Mouse (Mus musculus) embryonic facial prominence, embryonic 13.5 days (tissue): ENCODE data around the gene Ddx24. TPM values are rescaled to one million over a fixed set of nuclear protein-coding genes. Genes with fewer than 3 reads are reported as not detected.
A peak's percentile ranks its signal among the peaks of the same experiment; 100 is the strongest.

ENCODE experiments used
- ATAC-seq: fragments of 200-750 bp; cut with Nextera tagmentation; 2 replicates; pipeline ENCODE4 v1.8.0; 2017; ENCODE audit warnings: low read depth; ENCODE audit not compliant: insufficient number of reproducible peaks, insufficient read depth, low FRiP score, low TSS enrichment
- H3K27ac ChIP-seq: fragments of 300-500 bp; sonication (generic); 2 replicates; pipeline ENCODE4 v1.5.1; 2015; ENCODE audit warnings: moderate library complexity, mild to moderate bottlenecking, inconsistent platforms
- H3K27me3 ChIP-seq: fragments of 300-500 bp; sonication (generic); 2 replicates; pipeline ENCODE4 v1.6.1; 2015; ENCODE audit warnings: mild to moderate bottlenecking, inconsistent platforms
- H3K36me3 ChIP-seq: fragments of 300-500 bp; sonication (generic); 2 replicates; pipeline ENCODE4 v1.6.1; 2015; ENCODE audit warnings: mild to moderate bottlenecking, inconsistent platforms
- H3K4me1 ChIP-seq: fragments of 300-500 bp; sonication (generic); 2 replicates; pipeline ENCODE4 v1.6.1; 2015; ENCODE audit warnings: inconsistent platforms
- H3K4me2 ChIP-seq: fragments of 300-500 bp; sonication (generic); 2 replicates; pipeline ENCODE4 v1.6.1; 2015; ENCODE audit warnings: moderate library complexity, mild to moderate bottlenecking, inconsistent platforms
- H3K4me3 ChIP-seq: fragments of 300-500 bp; sonication (generic); 2 replicates; pipeline ENCODE4 v1.5.1; 2015; ENCODE audit warnings: mild to moderate bottlenecking, inconsistent platforms
- H3K9ac ChIP-seq: fragments of 300-500 bp; sonication (generic); 2 replicates; pipeline ENCODE4 v1.6.1; 2015; ENCODE audit warnings: mild to moderate bottlenecking, inconsistent platforms
- H3K9me3 ChIP-seq: fragments of 300-500 bp; sonication (generic); 2 replicates; pipeline ENCODE4 v1.6.1; 2016; ENCODE audit warnings: inconsistent platforms
- WGBS: fragments of 180-500 bp; shearing (Covaris S2); methylation state at CpG from one replicate; pipeline ENCODE4 v1.1.7; 2015; ENCODE audit warnings: mixed read lengths; 5-methylcytosine and 5-hydroxymethylcytosine counted together
- polyA plus RNA-seq: library from polyadenylated mRNA; unstranded; fragments of >200 nt; fragmentation: Nextera tagmentation; extraction: Ambion mirVana; gene quantifications from 2 replicates; pipeline ENCODE4 v1.2.1, GENCODE M21; 2015

Ddx24 gene
- polyA plus RNA-seq, 1 experiment from 2014 or later, result 142 TPM

- H3K4me1 ChIP-seq, result peaks cover 14% of the 10 kb centered on the region
- no peaks in the 10 kb centered on the region for H3K36me3 ChIP-seq
- H3K27me3 ChIP-seq, result no peaks in the 10 kb centered on the region
- H3K27ac ChIP-seq, result no peak within 1 kb of the TSS; the same call in 1 of the 2 replicates
- H3K9ac ChIP-seq, result peak within 1 kb of the TSS; percentile 92
- peak within 1 kb of the TSS; percentile 81 for H3K4me2 ChIP-seq
- ATAC-seq, result peak; percentile 95
- H3K4me3 ChIP-seq, result peak within 1 kb of the TSS; percentile 79
- no peaks in the 10 kb centered on the region for H3K9me3 ChIP-seq
- WGBS, result under 1% methylated on average over 57 of the region's 58 CpGs
Observed at GRCm38 (mm10) chr12:103388505-103389347, 36.9 kb downstream of the Ddx24 start, which contains the start of gene Otub2. Gene Otub2, plus strand, starts transcription at chr12:103388682.

DNA sequence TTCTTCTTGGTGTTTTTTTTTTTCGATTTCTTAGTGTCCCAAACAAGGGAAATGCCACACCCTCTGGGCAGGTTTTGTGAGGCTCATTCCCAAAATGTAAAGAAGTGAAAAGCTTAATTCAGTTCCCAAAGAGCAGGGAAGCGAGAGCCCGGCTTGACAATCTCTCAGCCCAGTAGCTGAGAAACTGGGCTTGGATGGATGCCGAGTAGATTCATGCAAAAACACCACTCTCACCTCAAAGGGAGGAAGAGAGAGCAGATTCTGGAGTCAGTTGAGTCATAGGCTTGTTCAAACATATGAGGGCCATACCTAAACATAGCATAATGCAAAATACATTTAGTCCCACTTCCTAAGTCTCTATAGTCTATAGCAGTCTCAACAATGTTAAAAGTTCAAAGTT, 45.4 kb downstream of the Ddx24 start:
- Histone ChIP-seq H3K27me3 (no peaks in the 10 kb centered on the region), H3K4me3 (no peak overlapping the region), H3K9ac (no peak overlapping the region), H3K36me3 (no peaks in the 10 kb centered on the region), H3K27ac (no peak overlapping the region), H3K9me3 (no peaks in the 10 kb centered on the region), H3K4me1 (no peaks in the 10 kb centered on the region), H3K4me2 (no peak overlapping the region)
- no peak for ATAC-seq
- 84% methylated on average over 4 of the region's 4 CpGs for WGBS

DNA sequence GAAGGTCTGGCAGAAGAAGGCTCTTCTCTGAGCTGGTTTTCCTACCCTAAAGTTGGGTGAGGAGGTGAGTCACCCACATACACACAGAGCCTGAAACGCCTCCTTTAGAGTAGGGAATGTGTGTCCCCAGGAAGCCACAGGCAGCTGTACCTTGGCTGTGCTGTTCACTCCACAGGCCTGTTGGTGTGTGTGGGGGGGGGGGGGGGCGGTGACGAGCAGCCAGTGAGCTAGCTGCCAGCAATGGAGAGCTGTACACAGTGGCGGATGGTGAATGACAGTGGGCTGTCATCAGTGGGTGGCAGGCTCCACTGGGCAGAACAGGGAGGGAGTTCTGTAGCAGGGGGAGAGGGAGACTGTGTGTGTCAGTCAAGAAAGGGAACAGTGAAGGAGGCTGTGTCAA, 48.9 kb downstream of the Ddx24 start:
- Histone ChIP-seq H3K27ac (no peak overlapping the region), H3K4me3 (no peak overlapping the region), H3K9ac (no peak overlapping the region), H3K4me1 (no peaks in the 10 kb centered on the region), H3K4me2 (no peak overlapping the region), H3K9me3 (no peaks in the 10 kb centered on the region), H3K27me3 (no peaks in the 10 kb centered on the region), H3K36me3 (no peaks in the 10 kb centered on the region)
- no peak for ATAC-seq
- WGBS, result 66% methylated on average over 4 of the region's 4 CpGs

GRCm38 (mm10) chr12:103376124-103376523, 49.5 kb downstream of the Ddx24 start:
- Histone ChIP-seq H3K9ac (no peak overlapping the region), H3K27me3 (no peaks in the 10 kb centered on the region), H3K27ac (no peak overlapping the region), H3K36me3 (no peaks in the 10 kb centered on the region), H3K4me2 (no peak overlapping the region), H3K4me1 (no peaks in the 10 kb centered on the region), H3K9me3 (no peaks in the 10 kb centered on the region), H3K4me3 (no peak overlapping the region)
- no peak for ATAC-seq
- WGBS, result 71% methylated on average over 5 of the region's 5 CpGs

- ATAC-seq, result no peak
- Histone ChIP-seq H3K4me2 (no peak overlapping the region), H3K27me3 (0 out of 2 replicates have a peak, but pooled peaks cover under 1% of the 10 kb centered on the region), H3K27ac (no peak overlapping the region), H3K4me1 (no peaks in the 10 kb centered on the region), H3K36me3 (no peaks in the 10 kb centered on the region), H3K9ac (no peak overlapping the region), H3K9me3 (no peaks in the 10 kb centered on the region), H3K4me3 (no peak overlapping the region)
- 77% methylated on average over 8 of the region's 8 CpGs for WGBS
Observed at GRCm38 (mm10) chr12:103373530-103374236, 51.9 kb downstream of the Ddx24 start.

DNA sequence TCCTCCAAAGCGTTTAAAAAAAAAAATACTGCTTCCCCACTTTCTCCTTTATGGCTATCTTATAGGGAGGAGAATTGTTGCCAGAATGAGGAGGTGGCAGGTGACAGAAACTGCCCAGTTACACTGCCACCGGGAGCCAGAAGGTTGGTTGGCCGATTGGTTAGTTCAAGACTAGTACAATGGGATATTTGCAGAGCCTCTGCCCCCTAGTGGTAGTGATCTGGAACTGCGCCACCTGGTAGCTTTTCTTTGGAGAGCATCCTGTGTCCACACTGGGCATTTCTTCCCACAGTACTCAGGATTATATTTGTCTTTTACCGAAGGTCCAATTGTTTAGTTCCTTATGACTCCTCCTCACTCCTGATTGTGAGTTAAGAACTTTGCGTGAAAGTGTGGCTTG, 53.9 kb downstream of the Ddx24 start:
- Histone ChIP-seq H3K4me2 (no peak overlapping the region), H3K36me3 (no peaks in the 10 kb centered on the region), H3K27ac (no peak overlapping the region), H3K27me3 (peaks cover 7% of the 10 kb centered on the region; the same call in 1 of the 2 replicates), H3K4me1 (no peaks in the 10 kb centered on the region), H3K4me3 (no peak overlapping the region), H3K9ac (no peak overlapping the region), H3K9me3 (no peaks in the 10 kb centered on the region)
- ATAC-seq, result no peak
- WGBS, result 30% methylated on average over 6 of the region's 6 CpGs

- Histone ChIP-seq H3K36me3 (no peaks in the 10 kb centered on the region), H3K4me1 (no peaks in the 10 kb centered on the region), H3K9ac (no peak overlapping the region), H3K4me2 (no peak overlapping the region), H3K27me3 (peaks cover 7% of the 10 kb centered on the region; the same call in 1 of the 2 replicates), H3K27ac (no peak overlapping the region), H3K9me3 (no peaks in the 10 kb centered on the region), H3K4me3 (no peak overlapping the region)
- WGBS, result 80% methylated on average over 4 of the region's 4 CpGs
- no peak for ATAC-seq
Observed at GRCm38 (mm10) chr12:103370861-103371260, 54.8 kb downstream of the Ddx24 start.

DNA sequence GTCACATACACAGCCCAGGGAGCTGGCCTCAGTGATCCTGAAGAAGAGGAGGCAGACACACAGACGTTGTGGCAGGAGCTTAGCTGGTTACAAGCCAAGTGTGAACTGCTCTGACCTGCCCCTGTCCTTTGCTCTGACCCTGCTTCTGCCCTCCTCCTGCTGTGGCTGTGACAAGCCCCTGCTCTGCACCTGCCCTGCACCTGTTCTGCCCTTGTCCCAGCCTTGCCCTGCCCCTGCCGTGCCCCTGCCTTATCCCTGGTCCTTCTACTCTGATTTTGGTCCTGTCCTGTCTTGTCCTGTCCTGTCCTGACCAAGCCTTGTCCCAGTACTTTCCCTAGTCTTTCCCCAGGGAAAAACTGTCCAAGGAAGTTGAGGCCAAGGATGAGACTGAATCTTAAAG, 56.9 kb downstream of the Ddx24 start:
- 59% methylated on average over 2 of the region's 2 CpGs for WGBS
- Histone ChIP-seq H3K4me1 (no peaks in the 10 kb centered on the region), H3K9ac (no peak overlapping the region), H3K4me2 (no peak overlapping the region), H3K4me3 (no peak overlapping the region), H3K9me3 (no peaks in the 10 kb centered on the region), H3K36me3 (no peaks in the 10 kb centered on the region), H3K27me3 (peaks cover 7% of the 10 kb centered on the region; the same call in 1 of the 2 replicates), H3K27ac (no peak overlapping the region)
- no peak for ATAC-seq

DNA sequence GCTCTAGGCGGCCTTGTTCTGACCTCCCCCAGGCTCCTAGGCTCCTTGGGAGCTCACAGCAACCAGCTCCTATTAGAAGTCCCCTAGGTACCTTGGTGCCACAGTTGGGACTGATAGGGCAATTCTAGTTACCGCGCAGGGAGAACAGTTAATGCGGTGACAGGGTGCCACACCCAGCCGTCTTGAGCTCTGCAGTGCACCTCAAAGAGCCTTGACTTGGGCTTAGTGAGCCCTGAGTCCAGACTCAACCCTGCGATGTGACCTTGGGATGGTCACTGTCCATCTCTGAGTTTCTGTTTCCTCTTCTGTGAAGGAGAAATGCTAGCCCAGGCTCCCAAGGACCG, 57.3 kb downstream of the Ddx24 start:
- no peak for ATAC-seq
- Histone ChIP-seq H3K4me3 (no peak overlapping the region), H3K27me3 (peaks cover 7% of the 10 kb centered on the region; the same call in 1 of the 2 replicates), H3K4me2 (peak overlapping the region; percentile 35), H3K9me3 (no peaks in the 10 kb centered on the region), H3K4me1 (no peaks in the 10 kb centered on the region), H3K36me3 (no peaks in the 10 kb centered on the region), H3K9ac (no peak overlapping the region), H3K27ac (no peak overlapping the region)
- WGBS, result 80% methylated on average over 7 of the region's 7 CpGs

GRCm38 (mm10) chr12:103367620-103368325, 57.9 kb downstream of the Ddx24 start:
- 21% methylated on average over 18 of the region's 18 CpGs for WGBS
- Histone ChIP-seq H3K9ac (no peak overlapping the region), H3K4me2 (peak overlapping the region; percentile 35), H3K27me3 (peaks cover 7% of the 10 kb centered on the region; the same call in 1 of the 2 replicates), H3K9me3 (no peaks in the 10 kb centered on the region), H3K4me1 (no peaks in the 10 kb centered on the region), H3K27ac (no peak overlapping the region), H3K36me3 (no peaks in the 10 kb centered on the region), H3K4me3 (no peak overlapping the region)
- no peak for ATAC-seq

DNA sequence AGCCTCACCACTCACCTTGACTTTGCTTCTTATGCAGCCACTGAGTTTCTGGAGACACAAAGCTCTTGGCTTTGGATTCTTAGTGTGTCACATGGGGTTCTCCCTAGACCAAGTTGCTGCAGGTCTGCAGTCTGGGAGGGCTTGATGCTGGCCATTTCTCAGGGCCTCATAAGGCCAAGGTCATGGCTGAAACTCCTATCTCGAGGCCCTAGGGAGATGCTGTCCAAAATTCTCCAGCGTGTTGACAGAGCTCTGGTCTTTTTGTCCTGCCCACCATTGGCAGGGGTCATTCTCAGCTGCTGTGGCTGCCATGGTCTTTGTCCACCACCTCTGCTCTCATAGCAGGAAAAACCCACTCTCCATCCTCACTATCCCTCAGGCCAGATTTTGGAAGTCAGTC, 58.5 kb downstream of the Ddx24 start:
- no peaks in the 10 kb centered on the region for H3K9me3 ChIP-seq
- no peak for ATAC-seq
- H3K9ac ChIP-seq, result no peak overlapping the region
- H3K27me3 ChIP-seq, result peaks cover 7% of the 10 kb centered on the region; the same call in 1 of the 2 replicates
- no peak overlapping the region for H3K27ac ChIP-seq
- no peaks in the 10 kb centered on the region for H3K36me3 ChIP-seq
- WGBS, result 78% methylated on average over 2 of the region's 2 CpGs
- H3K4me1 ChIP-seq, result no peaks in the 10 kb centered on the region
- H3K4me2 ChIP-seq, result no peak overlapping the region
- no peak overlapping the region for H3K4me3 ChIP-seq
